Mouse (Mus musculus): Measurements from ENCODE around the gene Ctsw.

Gene Ctsw

GRCm38 (mm10) chr19:5463791-5464562 lies 4.3 kb downstream of the Ctsw start:
- peak; percentile 66 for DNase-seq (ENCODE audit: extremely low spot score, low read depth, low spot score)

GRCm38 (mm10) chr19:5463212-5463611 lies 5.1 kb downstream of the Ctsw start:
- no peak for DNase-seq (ENCODE audit: extremely low spot score, low read depth, low spot score)

GRCm38 (mm10) chr19:5461411-5461810 lies 6.9 kb downstream of the Ctsw start:
- no peak for DNase-seq (ENCODE audit: extremely low spot score, low read depth, low spot score)

- peak; percentile 81 for DNase-seq (ENCODE audit: extremely low spot score, low read depth, low spot score)
Measured at GRCm38 (mm10) chr19:5460465-5460911, 7.8 kb downstream of the Ctsw start, which contains the start of gene Fibp. Gene Fibp, plus strand, starts transcription at chr19:5460615.

- no peak for DNase-seq (ENCODE audit: extremely low spot score, low read depth, low spot score)
Measured at GRCm38 (mm10) chr19:5459896-5460295, 8.4 kb downstream of the Ctsw start.

- no peak for DNase-seq (ENCODE audit: extremely low spot score, low read depth, low spot score)
Measured at GRCm38 (mm10) chr19:5459019-5459418, 9.3 kb downstream of the Ctsw start.

- no peak for DNase-seq (ENCODE audit: extremely low spot score, low read depth, low spot score)
Measured at GRCm38 (mm10) chr19:5457746-5458442, 10.4 kb downstream of the Ctsw start, which contains the start of gene Ccdc85b. Gene Ccdc85b, minus strand, starts transcription at chr19:5457894.

GRCm38 (mm10) chr19:5456922-5457745 lies 11.2 kb downstream of the Ctsw start:
- peak; percentile 56 for DNase-seq (ENCODE audit: extremely low spot score, low read depth, low spot score)

- no peak for DNase-seq (ENCODE audit: extremely low spot score, low read depth, low spot score)
Measured at GRCm38 (mm10) chr19:5456241-5456921, 11.9 kb downstream of the Ctsw start.

GRCm38 (mm10) chr19:5455568-5455967 lies 12.7 kb downstream of the Ctsw start:
- DNase-seq (ENCODE audit: extremely low spot score, low read depth, low spot score): no peak

- no peak for DNase-seq (ENCODE audit: extremely low spot score, low read depth, low spot score)
Measured at GRCm38 (mm10) chr19:5455037-5455436, 13.3 kb downstream of the Ctsw start.

- no peak for DNase-seq (ENCODE audit: extremely low spot score, low read depth, low spot score)
Measured at GRCm38 (mm10) chr19:5451766-5452165, 16.5 kb downstream of the Ctsw start.

- no peak for DNase-seq (ENCODE audit: extremely low spot score, low read depth, low spot score)
Measured at GRCm38 (mm10) chr19:5449673-5450072, 18.6 kb downstream of the Ctsw start.

GRCm38 (mm10) chr19:5448354-5449150 lies 19.8 kb downstream of the Ctsw start:
- no peak for DNase-seq (ENCODE audit: extremely low spot score, low read depth, low spot score)

- no peak for DNase-seq (ENCODE audit: extremely low spot score, low read depth, low spot score)
Measured at GRCm38 (mm10) chr19:5447515-5448353, 20.6 kb downstream of the Ctsw start, which contains the start of gene Fosl1. Gene Fosl1, plus strand, starts transcription at chr19:5447547.

GRCm38 (mm10) chr19:5445747-5446146 lies 22.6 kb downstream of the Ctsw start:
- DNase-seq (ENCODE audit: extremely low spot score, low read depth, low spot score): no peak

- DNase-seq (ENCODE audit: extremely low spot score, low read depth, low spot score): no peak
Measured at GRCm38 (mm10) chr19:5444954-5445353, 23.4 kb downstream of the Ctsw start.

GRCm38 (mm10) chr19:5444371-5444908 lies 23.9 kb downstream of the Ctsw start:
- DNase-seq (ENCODE audit: extremely low spot score, low read depth, low spot score): no peak

- no peak for DNase-seq (ENCODE audit: extremely low spot score, low read depth, low spot score)
Measured at GRCm38 (mm10) chr19:5433951-5434350, 34.4 kb downstream of the Ctsw start.
